Mouse (Mus musculus) CD4-positive, CD25-positive, alpha-beta regulatory T cell, adult 4 months (primary cell): ENCODE measurements around the gene Cdkn2d. TPM values are rescaled to one million over a fixed set of nuclear protein-coding genes. Genes with fewer than 3 reads are reported as not detected.
"Not testable (repeated sequence)": the region's sequence is repeated elsewhere in the genome, so short reads cannot be mapped to it uniquely, and the experiment has no call there.

Source experiments
- ATAC-seq: one replicate; pipeline ENCODE4 v1.8.0; 2017
- polyA plus RNA-seq, 2 experiments: library from polyadenylated mRNA; unstranded; fragments of 100-300 nt; shearing (Covaris generic); gene quantifications; one replicate each; pipeline ENCODE4 v1.2.1; 2017

Gene Cdkn2d
- polyA plus RNA-seq, 2 experiments from 2014 or later: 124 to 126 TPM

- ATAC-seq: peak; percentile 49
Measured at GRCm38 (mm10) chr9:21316696-21317095, 25.5 kb upstream of the Cdkn2d start.

DNA sequence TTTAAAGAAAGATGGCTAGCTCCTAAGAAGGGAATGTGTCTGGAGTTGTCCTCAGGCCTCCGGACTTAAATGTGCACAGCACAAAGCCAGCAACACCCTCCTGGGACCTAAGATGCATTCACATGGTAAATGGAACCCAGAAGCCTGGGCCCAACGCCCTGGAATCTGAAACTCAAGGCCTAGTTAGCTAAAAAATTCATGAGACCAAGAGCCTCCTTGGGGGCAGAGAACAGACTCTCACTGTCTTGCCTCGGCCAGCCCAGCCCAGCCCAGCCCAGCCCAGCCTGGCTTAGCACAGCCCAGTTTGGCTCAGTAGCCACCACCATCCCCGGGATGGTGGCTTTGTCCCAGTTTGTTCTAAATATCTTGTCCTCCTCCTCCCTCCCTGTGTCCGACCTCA is 24.2 kb upstream of the Cdkn2d start:
- ATAC-seq: no peak

GRCm38 (mm10) chr9:21314367-21315140 is 23.3 kb upstream of the Cdkn2d start:
- no peak for ATAC-seq

DNA sequence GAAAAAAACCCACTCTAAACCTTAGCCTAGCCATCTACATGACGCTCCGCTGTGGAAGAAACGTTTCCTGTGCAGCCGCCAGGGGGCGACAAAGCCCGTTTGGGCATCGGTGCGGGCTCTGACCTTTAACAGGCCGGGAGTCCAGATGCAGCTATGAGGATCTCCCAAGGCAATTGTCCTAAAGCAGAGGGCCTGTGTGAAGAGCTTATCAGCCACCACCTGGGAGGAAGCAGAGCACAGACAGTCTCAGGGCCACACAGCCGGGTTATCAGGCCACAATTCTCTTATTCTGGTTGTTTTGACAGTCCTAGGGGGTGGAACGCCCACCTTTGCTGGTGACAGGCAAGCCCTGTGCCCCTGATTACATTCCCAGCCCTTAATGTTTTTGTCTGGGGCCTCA is 22.2 kb upstream of the Cdkn2d start:
- peak; percentile 24 for ATAC-seq

DNA sequence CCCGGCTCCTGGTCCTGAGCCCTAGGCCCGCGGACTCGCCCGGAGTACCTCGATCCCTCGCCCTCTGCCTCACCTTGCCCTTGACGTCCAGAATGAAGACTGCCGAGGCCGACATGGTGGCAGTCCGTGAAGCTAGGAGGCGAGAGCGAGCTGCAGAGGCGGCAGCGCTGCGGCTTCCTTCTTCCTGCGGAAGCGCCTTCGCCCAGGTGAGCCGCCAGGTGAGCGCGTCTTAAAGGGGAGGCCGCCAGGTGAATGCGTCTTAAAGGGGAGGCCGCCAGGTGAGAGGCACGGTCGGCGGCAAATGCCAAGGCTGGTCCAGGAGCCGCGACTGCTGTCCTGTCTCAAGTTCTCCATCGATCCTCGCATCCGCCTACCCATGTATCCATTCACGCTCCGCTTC is 20.9 kb upstream of the Cdkn2d start, which contains the start of gene Ap1m2:
Ap1m2 (minus strand) TSS at position 204 of the 400 bp plus-strand sequence.
- ATAC-seq: no peak

DNA sequence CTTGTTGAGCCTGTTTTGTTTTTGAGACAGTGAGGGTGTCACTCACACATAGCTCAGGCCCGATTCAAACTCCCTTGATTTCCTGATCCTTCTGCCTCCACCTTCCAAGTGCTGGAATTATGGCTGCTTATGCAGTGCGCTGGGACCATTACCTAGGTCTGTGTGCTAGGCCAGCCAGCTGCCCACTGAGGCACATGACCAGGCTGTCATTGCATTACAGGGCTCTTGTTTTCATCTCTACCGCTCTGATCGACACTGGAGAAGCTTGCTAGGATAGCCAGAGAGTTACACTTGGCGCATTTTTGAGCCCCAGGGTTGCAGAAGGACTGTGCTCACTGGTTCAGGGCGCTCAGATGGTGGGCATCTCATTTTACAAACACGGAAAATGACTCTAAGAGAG is 20.5 kb upstream of the Cdkn2d start:
- ATAC-seq: no peak

DNA sequence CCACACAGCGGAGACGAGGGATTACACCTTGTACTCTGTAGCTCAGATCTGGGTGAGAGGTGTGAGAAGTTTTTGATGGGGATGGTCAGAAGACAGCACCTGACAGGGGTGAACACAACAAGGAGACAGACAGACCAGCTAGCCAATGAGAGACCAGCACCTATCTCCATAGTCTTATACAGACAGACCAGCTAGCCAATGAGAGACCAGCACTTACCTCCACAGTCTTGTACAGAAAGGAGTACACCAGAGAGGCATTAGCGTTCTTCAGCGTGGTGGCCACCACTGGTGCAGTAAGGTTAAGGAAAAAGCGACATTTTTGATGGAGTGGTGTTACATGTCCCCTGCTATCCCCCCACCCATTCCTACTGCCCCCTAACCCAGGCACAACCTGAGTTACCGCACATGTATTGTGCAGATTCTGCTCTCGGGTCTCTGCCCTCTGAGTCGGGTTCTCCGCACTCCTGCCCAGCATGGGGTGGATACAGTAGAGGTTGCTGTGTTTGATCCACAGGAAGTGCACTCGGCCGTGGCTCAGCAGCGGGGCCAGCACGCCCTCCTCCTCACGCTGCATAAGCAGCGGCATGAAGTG is 18.0 kb upstream of the Cdkn2d start:
- peak; percentile 95 for ATAC-seq

GRCm38 (mm10) chr9:21305065-21305464 is 13.9 kb upstream of the Cdkn2d start:
- no peak for ATAC-seq

GRCm38 (mm10) chr9:21299014-21299413 is 7.8 kb upstream of the Cdkn2d start:
- ATAC-seq: no peak

DNA sequence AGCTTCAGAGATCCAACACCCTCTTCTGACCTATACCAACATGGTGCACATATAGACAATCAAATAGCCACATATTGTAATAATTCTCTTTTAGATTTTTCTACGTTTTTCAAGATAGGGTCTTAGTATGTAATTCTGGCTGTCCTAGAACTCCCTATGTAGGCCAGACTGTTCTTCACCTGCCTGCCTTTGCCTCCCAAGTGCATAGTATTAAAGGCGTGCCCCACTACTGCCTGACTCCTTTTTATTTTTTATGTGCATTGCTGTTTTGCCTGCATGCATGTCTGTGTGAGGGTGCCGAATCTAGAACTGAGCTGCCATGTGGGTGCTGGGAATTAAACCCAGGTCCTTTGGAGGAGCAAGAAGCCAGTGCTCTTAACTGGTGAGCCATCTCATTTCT is 1.1 kb upstream of the Cdkn2d start:
- ATAC-seq: no peak

GRCm38 (mm10) chr9:21291868-21292267 is 661 bp upstream of the Cdkn2d start:
- not testable (repeated sequence) for ATAC-seq

DNA sequence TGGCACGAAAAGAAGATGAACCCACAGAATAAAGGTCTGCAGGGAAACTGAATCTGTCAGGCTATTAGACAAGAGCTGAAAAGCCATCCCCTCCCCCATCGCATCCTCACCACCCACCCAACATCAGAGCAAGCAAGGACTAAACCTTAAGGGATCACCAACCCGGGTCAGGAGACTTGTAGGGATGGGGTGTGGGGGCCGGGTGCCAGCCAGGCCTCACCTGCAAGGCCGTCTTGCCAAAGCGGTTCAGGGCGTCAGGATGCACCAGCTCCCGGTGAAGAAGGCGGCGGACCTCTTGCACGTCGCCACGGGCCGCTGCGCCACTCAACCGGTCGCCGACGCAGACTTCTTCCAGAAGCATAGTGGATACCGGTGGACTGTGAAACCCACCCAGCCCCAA is 618 bp downstream of the Cdkn2d start:
- ATAC-seq: no peak

DNA sequence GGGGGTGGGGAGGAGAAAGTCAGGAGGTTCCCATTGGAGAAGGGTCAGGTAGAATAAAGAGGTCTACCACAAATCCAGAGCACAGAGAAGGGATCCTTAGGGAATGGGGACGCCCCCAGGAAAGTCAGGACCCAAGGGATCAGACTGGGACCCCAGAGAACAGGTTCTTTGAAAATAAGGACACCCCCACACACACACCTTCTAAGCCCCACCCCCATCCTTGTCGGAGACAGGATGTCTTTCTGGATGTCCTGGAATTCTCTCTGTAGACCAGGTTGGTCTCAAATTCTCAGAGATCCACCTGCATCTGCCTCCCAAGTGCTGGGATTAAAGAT is 1.9 kb downstream of the Cdkn2d start:
- no peak for ATAC-seq

DNA sequence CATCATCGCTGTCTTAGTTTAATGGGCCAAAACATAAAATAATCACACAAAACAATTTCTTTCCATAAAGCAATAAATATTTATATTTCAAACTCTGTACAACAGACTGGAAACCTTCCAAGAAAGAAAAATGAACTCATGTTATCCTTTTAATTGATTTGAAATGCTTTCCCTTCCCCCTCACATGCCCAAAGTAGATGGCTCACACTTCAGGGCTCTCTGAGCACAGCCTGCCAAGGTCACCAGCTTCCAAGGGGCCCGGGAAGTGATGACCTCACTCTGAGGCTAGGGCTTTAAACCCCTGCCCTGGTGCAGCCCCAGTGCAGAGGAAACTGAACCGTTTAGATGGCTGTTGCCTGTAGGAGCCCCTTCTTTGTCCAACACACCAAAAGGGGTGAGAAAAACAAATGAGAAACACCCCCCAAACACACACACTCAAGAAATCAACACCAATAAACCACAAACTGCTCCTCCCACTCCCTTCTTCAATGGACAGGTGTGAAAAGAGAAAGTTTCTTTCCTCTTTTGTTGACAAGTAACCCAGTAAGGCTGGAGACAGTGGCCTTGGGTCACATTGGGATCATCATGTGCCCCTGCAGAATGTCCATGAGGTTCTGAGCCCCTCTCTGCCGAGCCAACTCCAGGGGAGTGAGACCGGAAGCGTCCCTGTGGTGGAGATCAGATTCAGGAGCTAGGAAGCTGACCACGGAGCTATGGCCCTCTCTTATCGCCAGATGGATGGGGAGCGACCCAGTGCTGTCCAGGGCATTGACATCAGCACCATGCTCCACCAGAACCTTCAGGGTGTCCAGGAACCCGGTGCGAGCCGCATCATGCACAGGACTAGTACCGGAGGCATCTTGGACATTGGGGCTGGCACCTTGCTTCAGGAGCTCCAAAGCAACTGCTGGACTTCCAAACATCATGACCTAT is 2.5 kb downstream of the Cdkn2d start:
- ATAC-seq: no peak

GRCm38 (mm10) chr9:21287571-21288402 is 3.4 kb downstream of the Cdkn2d start, which contains the start of gene Kri1:
Gene Kri1 (minus strand): TSS chr9:21287969.
- peak; percentile 57 for ATAC-seq

- no peak for ATAC-seq
Measured at GRCm38 (mm10) chr9:21286753-21287152, 4.5 kb downstream of the Cdkn2d start.

DNA sequence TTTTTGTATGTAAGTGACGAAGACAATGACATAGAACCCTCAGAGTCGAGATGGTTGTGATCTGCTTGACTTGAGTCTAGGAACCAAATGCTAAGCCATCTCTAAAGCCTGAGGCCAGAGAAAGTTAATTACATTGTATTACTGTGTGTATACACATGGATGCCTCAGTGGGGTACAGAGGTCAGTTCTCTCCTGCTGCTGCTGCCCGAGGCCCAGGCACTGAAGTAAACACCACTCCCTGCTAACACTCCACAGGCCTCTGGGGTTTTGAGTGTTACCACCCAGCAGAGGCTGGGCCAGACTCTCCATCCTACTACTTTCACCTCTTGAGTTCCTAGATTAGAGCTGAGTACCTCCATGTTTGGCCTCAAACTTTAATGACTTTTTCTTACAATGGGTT is 7.2 kb downstream of the Cdkn2d start:
- ATAC-seq: no peak

- no peak for ATAC-seq
Measured at GRCm38 (mm10) chr9:21283591-21283990, 7.6 kb downstream of the Cdkn2d start.

DNA sequence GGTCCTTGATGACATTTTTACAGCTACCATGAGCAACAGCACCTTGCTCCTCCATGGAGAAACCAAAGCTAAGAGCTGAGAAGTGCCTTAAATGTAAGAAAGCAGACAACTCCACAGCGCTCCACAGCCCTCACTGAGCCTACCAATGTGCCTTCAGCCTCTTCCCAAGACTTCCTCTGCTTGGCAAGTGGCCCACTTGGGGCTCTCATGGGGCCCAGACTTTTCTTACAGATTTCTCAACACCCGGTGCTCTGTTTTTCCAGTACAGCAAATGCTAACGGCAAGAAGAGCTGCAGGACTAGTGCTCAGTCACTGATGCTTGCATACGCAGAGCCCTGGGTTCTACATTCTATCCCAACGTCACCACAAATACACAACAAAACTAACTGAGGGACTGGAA is 13.4 kb downstream of the Cdkn2d start:
- ATAC-seq: no peak

DNA sequence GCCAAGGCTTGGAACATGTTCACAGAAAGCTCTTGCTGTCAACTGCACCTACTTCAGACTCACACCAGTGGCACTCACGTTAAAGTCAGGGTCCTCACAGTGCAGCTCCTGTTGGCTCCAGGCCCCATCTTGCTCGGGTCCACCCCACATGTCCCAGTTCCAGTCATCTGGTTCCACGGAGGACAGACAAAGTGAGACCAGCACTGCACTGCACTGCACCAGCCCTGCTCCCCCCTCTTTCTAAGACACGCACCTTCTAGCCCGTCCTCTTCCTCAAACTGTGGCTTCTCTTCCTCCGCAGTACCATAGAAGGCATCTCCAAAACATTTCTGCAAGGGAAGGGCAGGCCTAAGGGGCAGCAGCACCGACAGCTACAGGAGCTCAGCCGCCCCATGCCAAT is 14.9 kb downstream of the Cdkn2d start:
- ATAC-seq: no peak

- no peak for ATAC-seq
Measured at GRCm38 (mm10) chr9:21275727-21276126, 15.5 kb downstream of the Cdkn2d start.

- ATAC-seq: no peak
Measured at GRCm38 (mm10) chr9:21275013-21275710, 16.0 kb downstream of the Cdkn2d start.
